Mouse (Mus musculus) forebrain, embryonic 12.5 days (tissue): ENCODE measurements at regions not wholly inside any gene's neighbourhood (a gene's known extent, or its start where the extent isn't known, plus 50 kb on each side); places are given as distances from the start of the nearest gene placed in this dataset.

Source experiments
- ATAC-seq: fragments of 200-750 bp; cut with Nextera tagmentation; 2 replicates; pipeline ENCODE4 v1.8.0; 2017; ENCODE audit warnings: moderate TSS enrichment; ENCODE audit not compliant: low FRiP score
- H3K27ac ChIP-seq: fragments of 300-500 bp; sonication (generic); 2 replicates; pipeline ENCODE4 v1.5.1; 2016; ENCODE audit warnings: mild to moderate bottlenecking
- H3K27me3 ChIP-seq: fragments of 300-500 bp; sonication (generic); 2 replicates; pipeline ENCODE4 v1.6.1; 2016; ENCODE audit warnings: mild to moderate bottlenecking
- H3K36me3 ChIP-seq: fragments of 300-500 bp; sonication (generic); replicated peaks from 2 replicates; pipeline ENCODE4 v1.6.1; 2016; ENCODE audit warnings: mild to moderate bottlenecking
- H3K4me1 ChIP-seq: fragments of 300-500 bp; sonication (generic); 2 replicates; pipeline ENCODE4 v1.6.1; 2016
- H3K4me2 ChIP-seq: fragments of 300-500 bp; sonication (generic); 2 replicates; pipeline ENCODE4 v1.6.1; 2016; ENCODE audit warnings: mild to moderate bottlenecking, moderate library complexity
- H3K4me3 ChIP-seq: fragments of 300-500 bp; sonication (generic); replicated peaks from 2 replicates; pipeline ENCODE4 v1.5.1; 2016; ENCODE audit warnings: mild to moderate bottlenecking
- H3K9ac ChIP-seq: fragments of 300-500 bp; sonication (generic); 2 replicates; pipeline ENCODE4 v1.6.1; 2016; ENCODE audit warnings: mild to moderate bottlenecking
- H3K9me3 ChIP-seq: fragments of 300-500 bp; sonication (generic); 2 replicates; pipeline ENCODE4 v1.6.1; 2016
- WGBS: fragments of 180-500 bp; shearing (Covaris S2); methylation state at CpG from one replicate; pipeline ENCODE4 v1.1.7; 2016; 5-methylcytosine and 5-hydroxymethylcytosine counted together

GRCm38 (mm10) chr13:111136392-111136791, 118.4 kb upstream of the Actbl2 start:
- Histone ChIP-seq H3K27ac (no peak overlapping the region), H3K4me2 (no peak overlapping the region), H3K9ac (no peak overlapping the region), H3K4me3 (no peak overlapping the region), H3K27me3 (no peaks in the 10 kb centered on the region), H3K36me3 (no peaks in the 10 kb centered on the region), H3K9me3 (no peaks in the 10 kb centered on the region), H3K4me1 (no peaks in the 10 kb centered on the region)
- 93% methylated on average over 3 of the region's 3 CpGs for WGBS
- ATAC-seq: no peak

GRCm38 (mm10) chr13:111142757-111143420, 111.9 kb upstream of the Actbl2 start:
- no peak overlapping the region for H3K4me3 ChIP-seq
- H3K27ac ChIP-seq: no peak overlapping the region
- H3K4me2 ChIP-seq: no peak overlapping the region
- H3K27me3 ChIP-seq: no peaks in the 10 kb centered on the region
- no peaks in the 10 kb centered on the region for H3K9me3 ChIP-seq
- H3K9ac ChIP-seq: no peak overlapping the region
- H3K36me3 ChIP-seq: no peaks in the 10 kb centered on the region
- no peaks in the 10 kb centered on the region for H3K4me1 ChIP-seq
- ATAC-seq: peak; percentile 27; the same call in 1 of the 2 replicates
- WGBS: 36% methylated on average over 7 of the region's 7 CpGs

- no peak for ATAC-seq
- no peak overlapping the region for H3K4me3 ChIP-seq
- H3K27me3 ChIP-seq: no peaks in the 10 kb centered on the region
- H3K9ac ChIP-seq: no peak overlapping the region
- H3K4me1 ChIP-seq: no peaks in the 10 kb centered on the region
- no peaks in the 10 kb centered on the region for H3K9me3 ChIP-seq
- 79% methylated on average over 3 of the region's 3 CpGs for WGBS
- no peaks in the 10 kb centered on the region for H3K36me3 ChIP-seq
- H3K4me2 ChIP-seq: no peak overlapping the region
- H3K27ac ChIP-seq: no peak overlapping the region
These were observed 110.1 kb upstream of the Actbl2 start for GRCm38 (mm10) chr13:111144721-111145120.

GRCm38 (mm10) chr13:111157921-111158638, 96.7 kb upstream of the Actbl2 start:
- ATAC-seq: no peak
- H3K9ac ChIP-seq: no peak overlapping the region
- no peak overlapping the region for H3K27ac ChIP-seq
- no peak overlapping the region for H3K4me2 ChIP-seq
- H3K4me1 ChIP-seq: no peaks in the 10 kb centered on the region
- H3K4me3 ChIP-seq: no peak overlapping the region
- H3K36me3 ChIP-seq: no peaks in the 10 kb centered on the region
- H3K27me3 ChIP-seq: no peaks in the 10 kb centered on the region
- H3K9me3 ChIP-seq: no peaks in the 10 kb centered on the region
- 85% methylated on average over 14 of the region's 14 CpGs for WGBS

- H3K4me3 ChIP-seq: no peak overlapping the region
- H3K4me1 ChIP-seq: no peaks in the 10 kb centered on the region
- no peak overlapping the region for H3K27ac ChIP-seq
- H3K36me3 ChIP-seq: no peaks in the 10 kb centered on the region
- no peaks in the 10 kb centered on the region for H3K27me3 ChIP-seq
- H3K4me2 ChIP-seq: no peak overlapping the region
- no peaks in the 10 kb centered on the region for H3K9me3 ChIP-seq
- no peak for ATAC-seq
- no peak overlapping the region for H3K9ac ChIP-seq
These were observed 95.3 kb upstream of the Actbl2 start for GRCm38 (mm10) chr13:111159498-111159897.

DNA sequence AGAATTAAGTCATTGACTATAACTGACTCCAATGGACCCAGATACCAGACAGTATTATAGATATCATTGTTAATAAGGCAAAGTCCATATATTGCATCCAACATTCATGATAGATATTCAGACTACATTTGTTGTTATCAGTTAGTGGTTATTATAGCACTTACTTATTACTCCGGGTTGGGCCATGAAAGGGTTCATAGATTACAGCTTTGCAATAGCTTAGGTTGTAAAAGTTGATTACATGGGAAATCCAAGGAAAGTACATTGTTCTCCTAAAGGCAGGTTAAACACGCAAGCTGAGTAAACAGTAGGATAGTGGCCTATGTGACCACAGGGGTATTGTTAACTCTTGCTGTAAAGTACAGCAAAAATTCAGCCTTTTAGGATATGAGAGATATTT, 89.3 kb upstream of the Actbl2 start:
- ATAC-seq: no peak

GRCm38 (mm10) chr13:111170269-111171165, 84.3 kb upstream of the Actbl2 start:
- H3K27ac ChIP-seq: no peak overlapping the region

More for the DNA sequence above, 89.3 kb upstream of the Actbl2 start:
- Histone ChIP-seq H3K27ac (no peak overlapping the region), H3K9me3 (no peaks in the 10 kb centered on the region), H3K9ac (no peak overlapping the region), H3K27me3 (no peaks in the 10 kb centered on the region), H3K36me3 (no peaks in the 10 kb centered on the region), H3K4me3 (no peak overlapping the region), H3K4me1 (peaks cover 2% of the 10 kb centered on the region), H3K4me2 (no peak overlapping the region)
- 90% methylated on average over 2 of the region's 2 CpGs for WGBS

DNA sequence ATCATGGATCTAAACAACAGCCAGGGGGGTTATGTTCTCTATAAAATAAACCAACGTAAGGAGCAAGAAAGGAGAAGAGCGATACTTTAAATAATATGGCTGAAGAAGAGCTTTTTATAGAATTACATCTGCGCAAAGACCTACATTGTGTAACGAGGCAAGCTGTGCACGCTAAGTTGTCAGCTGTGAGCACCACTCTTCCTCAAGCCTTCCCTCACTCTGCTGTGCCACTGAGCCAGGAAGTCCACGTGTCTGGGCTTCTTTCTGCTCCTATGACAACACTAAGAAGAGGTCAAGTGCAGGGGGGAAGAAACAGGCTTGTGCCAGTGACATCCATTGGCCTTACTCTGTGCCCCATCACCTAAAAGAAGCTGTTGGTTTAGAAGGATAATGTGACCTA, 75.6 kb upstream of the Actbl2 start:
- Histone ChIP-seq H3K4me3 (no peak overlapping the region), H3K36me3 (no peaks in the 10 kb centered on the region), H3K4me1 (no peaks in the 10 kb centered on the region), H3K27me3 (no peaks in the 10 kb centered on the region), H3K4me2 (no peak overlapping the region), H3K9me3 (no peaks in the 10 kb centered on the region), H3K27ac (no peak overlapping the region), H3K9ac (no peak overlapping the region)
- ATAC-seq: no peak
- 87% methylated on average over 6 of the region's 6 CpGs for WGBS

More at GRCm38 (mm10) chr13:111170269-111171165, 84.3 kb upstream of the Actbl2 start:
- Histone ChIP-seq H3K4me1 (peaks cover 8% of the 10 kb centered on the region), H3K9ac (no peak overlapping the region), H3K9me3 (no peaks in the 10 kb centered on the region), H3K4me3 (no peak overlapping the region), H3K36me3 (no peaks in the 10 kb centered on the region), H3K4me2 (no peak overlapping the region), H3K27me3 (no peaks in the 10 kb centered on the region)
- no peak for ATAC-seq
- 57% methylated on average over 5 of the region's 5 CpGs for WGBS

DNA sequence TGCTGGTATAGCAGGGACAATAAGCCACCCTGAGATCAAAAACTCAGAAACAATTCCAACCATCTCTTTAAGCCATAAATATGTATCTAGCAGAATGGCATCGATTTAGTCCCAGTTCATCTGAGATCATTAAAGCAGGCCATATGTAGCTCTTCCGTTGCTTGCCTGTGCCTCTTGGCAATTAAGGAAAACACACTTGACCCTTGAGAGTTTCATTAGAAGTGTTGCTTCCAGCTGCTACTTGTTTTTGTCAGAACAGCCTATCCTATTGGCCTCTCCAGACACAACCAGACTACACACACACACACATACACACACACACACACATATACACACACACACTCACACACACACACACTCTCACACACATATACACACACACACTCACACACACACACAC, 71.5 kb upstream of the Actbl2 start:
- no peak overlapping the region for H3K9ac ChIP-seq
- H3K27me3 ChIP-seq: no peaks in the 10 kb centered on the region
- 66% methylated on average over 2 of the region's 2 CpGs for WGBS
- H3K9me3 ChIP-seq: no peaks in the 10 kb centered on the region
- no peaks in the 10 kb centered on the region for H3K4me1 ChIP-seq
- H3K27ac ChIP-seq: no peak overlapping the region
- no peaks in the 10 kb centered on the region for H3K36me3 ChIP-seq
- H3K4me2 ChIP-seq: no peak overlapping the region
- ATAC-seq: no peak
- no peak overlapping the region for H3K4me3 ChIP-seq

- Histone ChIP-seq H3K27me3 (no peaks in the 10 kb centered on the region), H3K36me3 (no peaks in the 10 kb centered on the region), H3K9ac (no peak overlapping the region), H3K4me1 (no peaks in the 10 kb centered on the region), H3K9me3 (no peaks in the 10 kb centered on the region), H3K27ac (no peak overlapping the region), H3K4me3 (no peak overlapping the region), H3K4me2 (no peak overlapping the region)
- WGBS: 78% methylated on average over 4 of the region's 4 CpGs
- no peak for ATAC-seq
These were observed 69.0 kb upstream of the Actbl2 start for GRCm38 (mm10) chr13:111185799-111186198.

- Histone ChIP-seq H3K9ac (no peak overlapping the region), H3K9me3 (no peaks in the 10 kb centered on the region), H3K27me3 (no peaks in the 10 kb centered on the region), H3K4me3 (no peak overlapping the region), H3K4me2 (no peak overlapping the region), H3K27ac (no peak overlapping the region), H3K4me1 (no peaks in the 10 kb centered on the region), H3K36me3 (no peaks in the 10 kb centered on the region)
- WGBS: 82% methylated on average over 2 of the region's 2 CpGs
- ATAC-seq: no peak
These were observed 68.0 kb upstream of the Actbl2 start for GRCm38 (mm10) chr13:111186833-111187232.

- WGBS: 78% methylated on average over 2 of the region's 2 CpGs
- no peak for ATAC-seq
- H3K27me3 ChIP-seq: no peaks in the 10 kb centered on the region
- H3K4me2 ChIP-seq: no peak overlapping the region
- no peak overlapping the region for H3K9ac ChIP-seq
- H3K9me3 ChIP-seq: no peaks in the 10 kb centered on the region
- H3K27ac ChIP-seq: no peak overlapping the region
- no peak overlapping the region for H3K4me3 ChIP-seq
- H3K4me1 ChIP-seq: no peaks in the 10 kb centered on the region
- no peaks in the 10 kb centered on the region for H3K36me3 ChIP-seq
These were observed 60.9 kb upstream of the Actbl2 start for GRCm38 (mm10) chr13:111193919-111194318.
